Mouse (Mus musculus): ENCODE data around the gene Rec114. TPM values are rescaled to one million over a fixed set of nuclear protein-coding genes. Genes with fewer than 3 reads are reported as not detected.

Rec114 gene
- polyA plus RNA-seq, 1 experiment from 2014 or later, result 25.9 TPM

DNA sequence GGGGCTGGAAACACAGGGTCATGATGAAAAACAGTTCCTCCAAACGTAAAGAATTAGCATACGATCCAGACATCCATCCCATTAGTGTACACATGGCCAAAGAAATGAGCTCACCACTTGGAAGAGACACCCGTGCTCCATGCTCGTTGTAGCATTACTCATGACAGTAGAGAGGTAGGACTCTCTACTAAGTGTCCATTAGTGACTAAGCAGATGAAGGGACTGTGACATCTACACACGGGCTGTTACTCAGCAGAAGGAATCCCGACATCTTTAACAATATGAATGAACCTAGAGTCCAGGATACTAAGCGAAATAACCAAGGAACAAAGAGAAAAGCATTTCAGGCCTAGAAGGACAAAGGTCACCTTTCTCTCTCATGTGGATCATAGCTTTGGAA is 37.7 kb downstream of the Rec114 start:
- WGBS (ENCODE audit: insufficient replicate concordance), result 72% methylated on average over 7 of the region's 7 CpGs

DNA sequence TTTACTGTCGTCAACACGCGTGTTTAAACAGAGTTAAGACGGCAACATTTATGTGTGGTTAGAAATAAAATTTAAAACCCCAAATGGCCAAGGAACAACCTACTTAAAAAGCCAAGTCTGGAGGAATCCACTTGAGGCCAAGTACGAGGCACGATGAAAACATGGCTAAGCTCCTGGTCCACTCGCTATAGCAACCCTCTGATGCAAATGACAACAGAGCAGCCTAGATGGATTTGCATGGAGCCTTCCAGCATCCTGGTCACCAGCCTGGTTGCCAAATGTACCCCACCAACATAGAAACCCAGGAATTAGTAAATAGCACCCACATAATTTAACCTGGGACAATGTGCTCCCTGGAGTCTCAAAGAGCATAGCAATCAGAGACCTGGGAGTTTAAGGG is 40.0 kb downstream of the Rec114 start:
- Histone ChIP-seq H3K9me3 (replicated peaks; ENCODE audit: control insufficient read depth, low read length) (no peaks in the 10 kb centered on the region), H3K4me1 (ENCODE audit: control insufficient read depth, low read depth, low read length) (no peaks in the 10 kb centered on the region), H3K4me2 (ENCODE audit: low read depth, low read length) (no peak overlapping the region), H3K4me3 (ENCODE audit: low read depth, low read length) (no peak overlapping the region), H3K9ac (ENCODE audit: low read depth, low read length) (no peak overlapping the region), H3K27ac (ENCODE audit: low read length) (no peak overlapping the region), H3K27me3 (ENCODE audit: control insufficient read depth, insufficient read depth, low read depth, low read length) (no peaks in the 10 kb centered on the region), H3K36me3 (ENCODE audit: control insufficient read depth, insufficient read depth) (no peaks in the 10 kb centered on the region)
- 79% methylated on average over 7 of the region's 7 CpGs for WGBS (ENCODE audit: insufficient replicate concordance)
- ATAC-seq (ENCODE audit: low read depth), result no peak

More for the DNA sequence above, 37.7 kb downstream of the Rec114 start:
- Histone ChIP-seq H3K36me3 (ENCODE audit: control insufficient read depth, insufficient read depth) (no peaks in the 10 kb centered on the region), H3K9ac (ENCODE audit: low read depth, low read length) (no peak overlapping the region), H3K4me1 (ENCODE audit: control insufficient read depth, low read depth, low read length) (no peaks in the 10 kb centered on the region), H3K9me3 (replicated peaks; ENCODE audit: control insufficient read depth, low read length) (no peaks in the 10 kb centered on the region), H3K27ac (ENCODE audit: low read length) (no peak overlapping the region), H3K4me3 (ENCODE audit: low read depth, low read length) (no peak overlapping the region), H3K27me3 (ENCODE audit: control insufficient read depth, insufficient read depth, low read depth, low read length) (no peaks in the 10 kb centered on the region), H3K4me2 (ENCODE audit: low read depth, low read length) (no peak overlapping the region)
- ATAC-seq (ENCODE audit: low read depth), result no peak

GRCm38 (mm10) chr9:58701751-58702150 is 42.0 kb downstream of the Rec114 start:
- Histone ChIP-seq H3K9ac (ENCODE audit: low read depth, low read length) (no peak overlapping the region), H3K4me3 (ENCODE audit: low read depth, low read length) (no peak overlapping the region), H3K4me2 (ENCODE audit: low read depth, low read length) (no peak overlapping the region), H3K27ac (ENCODE audit: low read length) (no peak overlapping the region), H3K9me3 (replicated peaks; ENCODE audit: control insufficient read depth, low read length) (no peaks in the 10 kb centered on the region), H3K36me3 (ENCODE audit: control insufficient read depth, insufficient read depth) (no peaks in the 10 kb centered on the region), H3K27me3 (ENCODE audit: control insufficient read depth, insufficient read depth, low read depth, low read length) (no peaks in the 10 kb centered on the region), H3K4me1 (ENCODE audit: control insufficient read depth, low read depth, low read length) (no peaks in the 10 kb centered on the region)
- 67% methylated on average over 2 of the region's 2 CpGs for WGBS (ENCODE audit: insufficient replicate concordance)
- no peak for ATAC-seq (ENCODE audit: low read depth)

GRCm38 (mm10) chr9:58698486-58698885 is 45.3 kb downstream of the Rec114 start:
- Histone ChIP-seq H3K9me3 (replicated peaks; ENCODE audit: control insufficient read depth, low read length) (no peaks in the 10 kb centered on the region), H3K36me3 (ENCODE audit: control insufficient read depth, insufficient read depth) (no peaks in the 10 kb centered on the region), H3K4me3 (ENCODE audit: low read depth, low read length) (no peak overlapping the region), H3K4me2 (ENCODE audit: low read depth, low read length) (no peak overlapping the region), H3K9ac (ENCODE audit: low read depth, low read length) (no peak overlapping the region), H3K27me3 (ENCODE audit: control insufficient read depth, insufficient read depth, low read depth, low read length) (no peaks in the 10 kb centered on the region), H3K27ac (ENCODE audit: low read length) (no peak overlapping the region), H3K4me1 (ENCODE audit: control insufficient read depth, low read depth, low read length) (no peaks in the 10 kb centered on the region)
- WGBS (ENCODE audit: insufficient replicate concordance), result 73% methylated on average over 2 of the region's 2 CpGs
- ATAC-seq (ENCODE audit: low read depth), result no peak

GRCm38 (mm10) chr9:58691471-58691870 is 52.3 kb downstream of the Rec114 start:
- no peaks in the 10 kb centered on the region for H3K9me3 ChIP-seq (replicated peaks; ENCODE audit: control insufficient read depth, low read length)
- no peak overlapping the region for H3K4me2 ChIP-seq (ENCODE audit: low read depth, low read length)
- no peaks in the 10 kb centered on the region for H3K27me3 ChIP-seq (ENCODE audit: control insufficient read depth, insufficient read depth, low read depth, low read length)
- H3K9ac ChIP-seq (ENCODE audit: low read depth, low read length), result no peak overlapping the region
- H3K27ac ChIP-seq (ENCODE audit: low read length), result no peak overlapping the region
- no peaks in the 10 kb centered on the region for H3K4me1 ChIP-seq (ENCODE audit: control insufficient read depth, low read depth, low read length)
- no peaks in the 10 kb centered on the region for H3K36me3 ChIP-seq (ENCODE audit: control insufficient read depth, insufficient read depth)
- no peak overlapping the region for H3K4me3 ChIP-seq (ENCODE audit: low read depth, low read length)
- no peak for ATAC-seq (ENCODE audit: low read depth)
- WGBS (ENCODE audit: insufficient replicate concordance), result 70% methylated on average over 7 of the region's 7 CpGs

DNA sequence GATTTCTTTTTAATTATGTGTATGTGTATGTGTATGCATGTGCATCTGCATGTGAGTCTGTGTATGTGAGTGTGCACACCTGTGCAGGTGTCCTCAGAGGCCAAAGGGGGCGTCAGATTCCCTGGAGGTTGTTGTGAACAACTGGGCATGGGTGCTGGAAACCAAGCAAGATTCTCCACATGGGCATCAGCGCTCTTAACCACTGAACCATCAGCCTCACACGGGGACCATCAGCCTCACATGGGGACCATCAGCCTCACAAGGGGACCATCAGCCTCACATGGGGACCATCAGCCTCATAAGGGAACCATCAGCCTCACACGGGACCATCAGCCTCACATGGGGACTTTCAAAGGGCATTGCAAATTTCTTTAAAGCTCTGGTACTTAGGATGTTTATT is 53.1 kb downstream of the Rec114 start:
- H3K4me1 ChIP-seq (ENCODE audit: control insufficient read depth, low read depth, low read length), result no peaks in the 10 kb centered on the region
- no peaks in the 10 kb centered on the region for H3K36me3 ChIP-seq (ENCODE audit: control insufficient read depth, insufficient read depth)
- no peak overlapping the region for H3K27ac ChIP-seq (ENCODE audit: low read length)
- WGBS (ENCODE audit: insufficient replicate concordance), result 66% methylated on average over 4 of the region's 4 CpGs
- H3K27me3 ChIP-seq (ENCODE audit: control insufficient read depth, insufficient read depth, low read depth, low read length), result no peaks in the 10 kb centered on the region
- H3K4me2 ChIP-seq (ENCODE audit: low read depth, low read length), result no peak overlapping the region
- H3K9ac ChIP-seq (ENCODE audit: low read depth, low read length), result no peak overlapping the region
- H3K9me3 ChIP-seq (replicated peaks; ENCODE audit: control insufficient read depth, low read length), result no peaks in the 10 kb centered on the region
- H3K4me3 ChIP-seq (ENCODE audit: low read depth, low read length), result no peak overlapping the region
- no peak for ATAC-seq (ENCODE audit: low read depth)

DNA sequence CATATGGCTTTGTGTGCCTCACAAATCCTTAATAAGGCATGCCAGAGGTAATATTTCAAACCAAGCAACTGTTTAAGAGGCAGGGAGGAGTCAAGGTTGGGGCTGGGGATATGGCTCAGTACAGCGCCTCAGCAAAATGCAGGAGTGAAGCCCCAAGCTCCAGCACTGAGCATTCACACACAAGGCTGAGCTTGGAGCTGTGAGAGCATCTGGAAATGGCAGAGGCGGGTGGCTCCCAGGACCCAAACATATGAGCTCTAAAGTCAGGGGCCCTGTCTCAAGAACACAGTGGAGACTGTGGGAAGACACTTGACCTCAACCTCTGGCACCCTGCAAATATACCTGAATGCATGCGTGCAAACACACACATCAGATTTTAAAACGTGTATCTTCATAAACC is 55.7 kb downstream of the Rec114 start:
- WGBS (ENCODE audit: insufficient replicate concordance), result 74% methylated on average over 4 of the region's 4 CpGs
- no peak overlapping the region for H3K9ac ChIP-seq (ENCODE audit: low read depth, low read length)
- no peaks in the 10 kb centered on the region for H3K9me3 ChIP-seq (replicated peaks; ENCODE audit: control insufficient read depth, low read length)
- H3K4me2 ChIP-seq (ENCODE audit: low read depth, low read length), result no peak overlapping the region
- no peaks in the 10 kb centered on the region for H3K4me1 ChIP-seq (ENCODE audit: control insufficient read depth, low read depth, low read length)
- H3K27ac ChIP-seq (ENCODE audit: low read length), result no peak overlapping the region
- H3K36me3 ChIP-seq (ENCODE audit: control insufficient read depth, insufficient read depth), result no peaks in the 10 kb centered on the region
- H3K4me3 ChIP-seq (ENCODE audit: low read depth, low read length), result no peak overlapping the region
- no peaks in the 10 kb centered on the region for H3K27me3 ChIP-seq (ENCODE audit: control insufficient read depth, insufficient read depth, low read depth, low read length)
- ATAC-seq (ENCODE audit: low read depth), result no peak

- Histone ChIP-seq H3K27me3 (ENCODE audit: control insufficient read depth, insufficient read depth, low read depth, low read length) (no peaks in the 10 kb centered on the region), H3K9ac (ENCODE audit: low read depth, low read length) (no peak overlapping the region), H3K36me3 (ENCODE audit: control insufficient read depth, insufficient read depth) (no peaks in the 10 kb centered on the region), H3K27ac (ENCODE audit: low read length) (no peak overlapping the region), H3K4me3 (ENCODE audit: low read depth, low read length) (no peak overlapping the region), H3K4me1 (ENCODE audit: control insufficient read depth, low read depth, low read length) (no peaks in the 10 kb centered on the region), H3K4me2 (ENCODE audit: low read depth, low read length) (no peak overlapping the region), H3K9me3 (replicated peaks; ENCODE audit: control insufficient read depth, low read length) (no peaks in the 10 kb centered on the region)
- 37% methylated on average over 10 of the region's 10 CpGs for WGBS (ENCODE audit: insufficient replicate concordance)
- no peak for ATAC-seq (ENCODE audit: low read depth)
Observed at GRCm38 (mm10) chr9:58685290-58685689, 58.5 kb downstream of the Rec114 start.

- Histone ChIP-seq H3K9ac (ENCODE audit: low read depth, low read length) (no peak overlapping the region), H3K4me1 (ENCODE audit: control insufficient read depth, low read depth, low read length) (no peaks in the 10 kb centered on the region), H3K4me2 (ENCODE audit: low read depth, low read length) (no peak overlapping the region), H3K36me3 (ENCODE audit: control insufficient read depth, insufficient read depth) (no peaks in the 10 kb centered on the region), H3K4me3 (ENCODE audit: low read depth, low read length) (no peak overlapping the region), H3K27me3 (ENCODE audit: control insufficient read depth, insufficient read depth, low read depth, low read length) (no peaks in the 10 kb centered on the region), H3K27ac (ENCODE audit: low read length) (no peak overlapping the region), H3K9me3 (replicated peaks; ENCODE audit: control insufficient read depth, low read length) (no peaks in the 10 kb centered on the region)
- ATAC-seq (ENCODE audit: low read depth), result no peak
- 70% methylated on average over 6 of the region's 6 CpGs for WGBS (ENCODE audit: insufficient replicate concordance)
Observed at GRCm38 (mm10) chr9:58683372-58683771, 60.4 kb downstream of the Rec114 start.

- Histone ChIP-seq H3K27me3 (ENCODE audit: control insufficient read depth, insufficient read depth, low read depth, low read length) (no peaks in the 10 kb centered on the region), H3K4me1 (ENCODE audit: control insufficient read depth, low read depth, low read length) (no peaks in the 10 kb centered on the region), H3K4me3 (ENCODE audit: low read depth, low read length) (no peak overlapping the region), H3K9ac (ENCODE audit: low read depth, low read length) (no peak overlapping the region), H3K9me3 (replicated peaks; ENCODE audit: control insufficient read depth, low read length) (no peaks in the 10 kb centered on the region), H3K27ac (ENCODE audit: low read length) (no peak overlapping the region), H3K36me3 (ENCODE audit: control insufficient read depth, insufficient read depth) (no peaks in the 10 kb centered on the region), H3K4me2 (ENCODE audit: low read depth, low read length) (no peak overlapping the region)
- ATAC-seq (ENCODE audit: low read depth), result no peak
- 67% methylated on average over 6 of the region's 6 CpGs for WGBS (ENCODE audit: insufficient replicate concordance)
Observed at GRCm38 (mm10) chr9:58682106-58682505, 61.7 kb downstream of the Rec114 start.

Data from liver, embryonic 16.5 days (tissue).